Mouse (Mus musculus) central nervous system, embryonic 18 days (tissue): ENCODE data around the gene Eps15l1. TPM values are rescaled to one million over a fixed set of nuclear protein-coding genes. Genes with fewer than 3 reads are reported as not detected.

ENCODE experiments used
- polyA plus RNA-seq: library from polyadenylated mRNA; depleted of rRNA; stranded (reverse); fragments of >200 nt; gene quantifications from 2 replicates; pipeline ENCODE4 v1.2.3, GENCODE M21; 2012; rRNA removed

Eps15l1 gene
- polyA plus RNA-seq: 79.9 and 81.8 TPM in 2 replicates

GRCm38 (mm10) chr8:72421362-72422335, at the start of gene Eps15l1:
Eps15l1 (minus strand) TSS chr8:72421460.

GRCm38 (mm10) chr8:72443338-72443993, 22.2 kb upstream of the Eps15l1 start, which contains the start of the genes Calr3 and 1700030K09Rik:
Calr3 (minus strand) TSS chr8:72443870.
1700030K09Rik (plus strand) TSS chr8:72443880.

GRCm38 (mm10) chr8:72318801-72319322, 102.4 kb downstream of the Eps15l1 start, which contains the start of gene Klf2:
Klf2 (plus strand) TSS chr8:72319033.

GRCm38 (mm10) chr8:72305210-72305905, 115.9 kb downstream of the Eps15l1 start, which contains the start of gene Gm10282:
Gm10282 (minus strand) TSS chr8:72305260.

Other genes starting within 250 kb of the Eps15l1 start
- gene Hsh2d, start 231.8 kb downstream of the Eps15l1 start, polyA plus RNA-seq: 0.05 and 0.09 TPM in 2 replicates
- not detected in 2 replicates for gene Cib3, start 208.6 kb downstream of the Eps15l1 start, polyA plus RNA-seq
- not detected in 2 replicates for gene Gm11034, start 207.8 kb downstream of the Eps15l1 start, polyA plus RNA-seq
- gene Fam32a, start 201.7 kb downstream of the Eps15l1 start, polyA plus RNA-seq: 90.0 and 91.8 TPM in 2 replicates
- 220 and 234 TPM in 2 replicates for gene Ap1m1, start 181.4 kb downstream of the Eps15l1 start, polyA plus RNA-seq
- gene Gm10282, start 116.2 kb downstream of the Eps15l1 start, polyA plus RNA-seq: 12.4 and 15.5 TPM in 2 replicates
- 7.6 and 8.7 TPM in 2 replicates for gene Klf2, start 102.4 kb downstream of the Eps15l1 start, polyA plus RNA-seq
- 0.36 and 0.96 TPM in 2 replicates for gene Calr3, start 22.4 kb upstream of the Eps15l1 start, polyA plus RNA-seq
- gene 1700030K09Rik, start 22.4 kb upstream of the Eps15l1 start, polyA plus RNA-seq: 16.8 and 17.8 TPM in 2 replicates
- 40.9 and 55.9 TPM in 2 replicates for gene Cherp, start 53.8 kb upstream of the Eps15l1 start, polyA plus RNA-seq
- 27.6 and 29.9 TPM in 2 replicates for gene Slc35e1, start 71.2 kb upstream of the Eps15l1 start, polyA plus RNA-seq
- gene Med26, start 126.8 kb upstream of the Eps15l1 start, polyA plus RNA-seq: 12.7 and 13.1 TPM in 2 replicates
- gene Smim7, start 149.6 kb upstream of the Eps15l1 start, polyA plus RNA-seq: 92.9 and 98.5 TPM in 2 replicates
- gene Tmem38a, start 150.6 kb upstream of the Eps15l1 start, polyA plus RNA-seq: 35.7 and 43.0 TPM in 2 replicates
- gene Nwd1, start 225.3 kb upstream of the Eps15l1 start, polyA plus RNA-seq: 5.0 and 5.3 TPM in 2 replicates